Mouse (Mus musculus) hindbrain, postnatal 0 days (tissue): ENCODE measurements around the gene Dpp4. TPM values are rescaled to one million over a fixed set of nuclear protein-coding genes. Genes with fewer than 3 reads are reported as not detected.

Experiments used
- ATAC-seq: fragments of 200-750 bp; cut with Nextera tagmentation; 2 replicates; pipeline ENCODE4 v1.8.0; 2017; ENCODE audit warnings: mild to moderate bottlenecking, moderate TSS enrichment, moderate library complexity
- DNase-seq: peaks from one replicate; pipeline ENCODE4 v3.0.0-alpha.2; 2015; ENCODE audit warnings: low spot score
- H3K27ac ChIP-seq: fragments of 300-500 bp; sonication (generic); 2 replicates; pipeline ENCODE4 v1.5.1; 2014; ENCODE audit warnings: mild to moderate bottlenecking
- H3K27me3 ChIP-seq: fragments of 300-500 bp; sonication (generic); 2 replicates; pipeline ENCODE4 v1.6.1; 2014; ENCODE audit warnings: low read length, mixed read lengths; ENCODE audit not compliant: insufficient read depth
- H3K36me3 ChIP-seq: fragments of 300-500 bp; sonication (generic); 2 replicates; pipeline ENCODE4 v1.6.1; 2014; ENCODE audit warnings: low read length, mixed read lengths; ENCODE audit not compliant: insufficient read depth
- H3K4me1 ChIP-seq: fragments of 300-500 bp; sonication (generic); 2 replicates; pipeline ENCODE4 v1.6.1; 2014; ENCODE audit warnings: antibody characterized with exemption, low read length, mixed read lengths; ENCODE audit not compliant: insufficient read depth
- H3K4me2 ChIP-seq: fragments of 300-500 bp; sonication (generic); 2 replicates; pipeline ENCODE4 v1.6.1; 2014; ENCODE audit warnings: low read depth, mild to moderate bottlenecking, low read length, moderate library complexity, mixed read lengths
- H3K4me3 ChIP-seq: fragments of 300-500 bp; sonication (generic); 2 replicates; pipeline ENCODE4 v1.5.1; 2014; ENCODE audit warnings: low read length
- H3K9ac ChIP-seq: fragments of 300-500 bp; sonication (generic); replicated peaks from 2 replicates; pipeline ENCODE4 v1.6.1; 2014; ENCODE audit warnings: mild to moderate bottlenecking, low read length, moderate library complexity, mixed read lengths
- H3K9me3 ChIP-seq: fragments of 300-500 bp; sonication (generic); 2 replicates; pipeline ENCODE4 v1.6.1; 2016; ENCODE audit warnings: low read length, mixed read lengths
- CTCF ChIP-seq: IDR thresholded peaks from 2 replicates; pipeline ENCODE4 v1.5.1; 2016; ENCODE audit warnings: antibody characterized with exemption, control low read depth, low read depth
- WGBS: fragments of 180-500 bp; shearing (Covaris S2); extraction: QIAGEN DNeasy Blood & Tissue Kit; methylation state at CpG from one replicate; pipeline ENCODE4 v1.1.7; 2014; 5-methylcytosine and 5-hydroxymethylcytosine counted together
- polyA plus RNA-seq: library from polyadenylated mRNA; unstranded; fragments of >200 nt; fragmentation: Nextera tagmentation; extraction: Ambion mirVana; gene quantifications from 2 replicates; pipeline ENCODE4 v1.2.1, GENCODE M21; 2015
- total RNA-seq: library from RNA; depleted of rRNA; stranded (reverse); fragments of >200 nt; gene quantifications from 2 replicates; pipeline ENCODE4 v1.2.3, GENCODE M21; 2014

The Dpp4 gene
- total and polyA plus RNA-seq, 2 experiments from 2014 or later: 2.3 to 5.0 TPM

DNA sequence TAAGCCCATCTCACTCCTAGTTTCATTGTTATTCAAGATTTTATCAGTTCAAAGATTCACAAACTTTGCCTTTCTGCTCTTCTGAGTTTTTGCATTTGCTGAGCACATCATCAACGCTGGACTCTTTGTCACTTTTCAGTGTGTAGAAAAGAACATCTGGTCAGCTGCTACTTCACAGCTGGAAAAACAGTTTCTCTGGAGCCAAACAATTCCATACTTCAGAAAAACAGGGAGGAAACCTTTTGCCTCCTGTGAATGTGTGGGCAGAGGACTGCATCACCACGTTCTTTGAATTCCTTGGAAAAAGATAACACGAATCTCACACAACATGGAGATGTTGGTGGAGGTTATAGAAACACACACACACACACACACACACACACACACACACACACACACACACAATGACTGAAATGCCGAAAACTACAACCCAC lies 11.3 kb upstream of the Dpp4 start:
- Histone ChIP-seq H3K9me3 (no peaks in the 10 kb centered on the region), H3K4me3 (no peak overlapping the region), H3K9ac (no peak overlapping the region), H3K27ac (no peak overlapping the region), H3K36me3 (no peaks in the 10 kb centered on the region), H3K4me2 (no peak overlapping the region), H3K4me1 (no peaks in the 10 kb centered on the region), H3K27me3 (no peaks in the 10 kb centered on the region)
- no peak for TF ChIP-seq CTCF
- DNase-seq (no peak), ATAC-seq (no peak)
- 38% methylated on average over 4 of the region's 4 CpGs for WGBS

GRCm38 (mm10) chr2:62422515-62423342 lies 10.7 kb upstream of the Dpp4 start:
- ATAC-seq: no peak
- no peaks in the 10 kb centered on the region for H3K4me1 ChIP-seq
- H3K9me3 ChIP-seq: no peaks in the 10 kb centered on the region
- DNase-seq: no peak
- H3K4me3 ChIP-seq: no peak overlapping the region
- no peaks in the 10 kb centered on the region for H3K27me3 ChIP-seq
- H3K36me3 ChIP-seq: no peaks in the 10 kb centered on the region
- 69% methylated on average over 6 of the region's 6 CpGs for WGBS
- H3K4me2 ChIP-seq: no peak overlapping the region
- no peak overlapping the region for H3K27ac ChIP-seq
- no peak for TF ChIP-seq CTCF
- no peak overlapping the region for H3K9ac ChIP-seq

GRCm38 (mm10) chr2:62421229-62421628 lies 9.2 kb upstream of the Dpp4 start:
- Histone ChIP-seq H3K4me1 (no peaks in the 10 kb centered on the region), H3K36me3 (no peaks in the 10 kb centered on the region), H3K9me3 (no peaks in the 10 kb centered on the region), H3K4me2 (no peak overlapping the region), H3K9ac (no peak overlapping the region), H3K27me3 (no peaks in the 10 kb centered on the region), H3K27ac (no peak overlapping the region), H3K4me3 (no peak overlapping the region)
- DNase-seq (no peak), ATAC-seq (no peak)
- TF ChIP-seq CTCF: no peak
- whole genome bisulfite sequencing: 92% methylated on average over 4 of the region's 4 CpGs

DNA sequence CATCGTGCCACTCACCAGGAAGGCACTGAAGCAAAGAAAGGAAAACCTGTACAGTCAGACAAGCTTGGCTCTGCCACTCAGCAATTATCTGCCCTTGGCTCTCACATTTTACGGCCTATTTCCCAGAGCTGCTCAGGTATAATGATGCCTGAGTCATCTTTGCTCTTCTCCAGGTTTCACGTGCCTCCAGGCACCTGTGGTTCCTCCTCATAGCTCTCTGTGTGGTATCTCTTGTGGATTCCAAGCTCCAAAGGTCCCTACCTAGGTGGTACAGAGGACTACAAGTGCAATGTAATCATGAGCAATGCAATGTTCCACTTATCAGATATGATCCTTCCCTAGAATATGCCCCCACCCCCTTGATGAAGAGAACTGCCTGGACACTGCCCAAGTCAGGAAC lies 8.0 kb upstream of the Dpp4 start:
- no peak for TF ChIP-seq CTCF
- Histone ChIP-seq H3K9ac (no peak overlapping the region), H3K4me3 (no peak overlapping the region), H3K27me3 (no peaks in the 10 kb centered on the region), H3K4me2 (no peak overlapping the region), H3K4me1 (no peaks in the 10 kb centered on the region), H3K36me3 (no peaks in the 10 kb centered on the region), H3K27ac (no peak overlapping the region), H3K9me3 (no peaks in the 10 kb centered on the region)
- 76% methylated on average over 3 of the region's 3 CpGs for WGBS
- no peak for DNase-seq
- no peak for ATAC-seq

DNA sequence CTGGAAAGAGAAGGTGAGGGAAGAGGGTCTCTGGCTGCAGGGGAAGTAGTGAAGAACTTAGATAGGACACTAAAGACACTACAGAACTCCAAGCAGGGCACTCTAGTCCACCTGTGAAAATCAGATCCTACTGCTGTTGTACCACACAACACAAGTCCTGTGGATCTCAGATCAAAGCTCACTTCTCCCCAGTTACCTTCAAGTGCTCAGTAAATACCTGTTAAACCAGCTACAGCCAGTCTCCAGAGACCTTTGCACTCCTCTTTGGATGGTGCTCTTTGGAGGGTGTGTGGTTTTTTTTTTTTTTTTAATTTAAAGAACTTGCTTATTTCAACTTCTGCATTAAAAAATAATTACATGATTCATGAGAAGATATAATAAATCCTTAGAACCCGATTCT lies 5.2 kb upstream of the Dpp4 start:
- Histone ChIP-seq H3K36me3 (no peaks in the 10 kb centered on the region), H3K9me3 (no peaks in the 10 kb centered on the region), H3K4me1 (no peaks in the 10 kb centered on the region), H3K4me2 (no peak overlapping the region), H3K9ac (no peak overlapping the region), H3K27me3 (no peaks in the 10 kb centered on the region), H3K27ac (no peak overlapping the region), H3K4me3 (no peak overlapping the region)
- 89% methylated on average over 1 of the region's 1 CpGs for WGBS
- DNase-seq (no peak), ATAC-seq (no peak)
- no peak for TF ChIP-seq CTCF

GRCm38 (mm10) chr2:62411211-62412080 lies 585 bp downstream of the Dpp4 start:
- no peak for TF ChIP-seq CTCF
- H3K4me3 ChIP-seq: peak overlapping the region; percentile 42
- H3K27ac ChIP-seq: no peak overlapping the region
- peak overlapping the region; percentile 84 for H3K4me2 ChIP-seq
- no peaks in the 10 kb centered on the region for H3K9me3 ChIP-seq
- 6% methylated on average over 47 of the region's 47 CpGs for WGBS
- H3K36me3 ChIP-seq: no peaks in the 10 kb centered on the region
- H3K9ac ChIP-seq: peak overlapping the region; percentile 30; the same call in 1 of the 2 replicates
- H3K27me3 ChIP-seq: no peaks in the 10 kb centered on the region; the same call in none of the 2 replicates
- H3K4me1 ChIP-seq: no peaks in the 10 kb centered on the region; the same call in 1 of the 2 replicates
- peak; percentile 35 for DNase-seq
- peak; percentile 35; the same call in 1 of the 2 replicates for ATAC-seq
